Mouse (Mus musculus) frontal cortex, adult (tissue): Measurements from ENCODE around the gene Gm43191.
A peak's percentile ranks its signal among the peaks of the same experiment; 100 is the strongest.
"Not testable (repeated sequence)": the region's sequence is repeated elsewhere in the genome, so short reads cannot be mapped to it uniquely, and the experiment has no call there.

Experiments
- ATAC-seq: cut with Nextera tagmentation; 2 replicates; pipeline ENCODE4 v1.9.2; 2017; ENCODE audit warnings: mild to moderate bottlenecking, moderate library complexity, mixed read lengths; ENCODE audit not compliant: low TSS enrichment

The Gm43191 gene

DNA sequence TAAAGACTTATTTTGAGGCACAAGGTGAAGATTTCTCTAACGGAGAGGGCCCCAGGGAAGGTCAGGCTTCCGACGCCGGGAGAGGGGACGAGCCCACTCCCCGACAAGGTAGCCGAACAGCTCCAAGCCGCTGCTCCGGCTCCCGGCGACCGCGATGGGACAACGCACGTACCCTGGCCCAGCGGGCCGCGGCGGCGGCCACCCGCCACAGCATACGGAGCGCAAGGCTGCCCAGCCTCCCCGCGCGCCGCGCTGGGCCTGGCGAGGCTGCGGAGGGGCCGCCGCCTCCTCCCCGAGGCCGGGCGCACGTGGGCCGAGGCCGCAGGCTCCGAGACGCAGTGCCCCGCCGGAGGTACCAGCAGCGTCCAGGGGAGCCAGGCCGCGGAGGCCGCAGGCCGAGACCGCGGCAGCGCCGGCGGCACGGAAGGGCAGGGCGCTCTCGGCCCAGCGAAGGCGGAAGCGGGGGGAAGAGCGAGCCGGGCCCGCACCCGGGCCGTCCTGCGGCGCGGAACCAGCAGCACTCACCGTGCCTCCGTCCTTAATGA lies 19.1 kb downstream of the Gm43191 start:
- peak; percentile 79 for ATAC-seq

- 0 out of 2 replicates have a peak, but pooled peaks have one; percentile 2 for ATAC-seq
Measured at GRCm38 (mm10) chr3:116661288-116661869, 19.7 kb downstream of the Gm43191 start.

GRCm38 (mm10) chr3:116659856-116660430 lies 21.1 kb downstream of the Gm43191 start:
- no peak for ATAC-seq

- no peak for ATAC-seq
Measured at GRCm38 (mm10) chr3:116658928-116659565, 22.0 kb downstream of the Gm43191 start.

DNA sequence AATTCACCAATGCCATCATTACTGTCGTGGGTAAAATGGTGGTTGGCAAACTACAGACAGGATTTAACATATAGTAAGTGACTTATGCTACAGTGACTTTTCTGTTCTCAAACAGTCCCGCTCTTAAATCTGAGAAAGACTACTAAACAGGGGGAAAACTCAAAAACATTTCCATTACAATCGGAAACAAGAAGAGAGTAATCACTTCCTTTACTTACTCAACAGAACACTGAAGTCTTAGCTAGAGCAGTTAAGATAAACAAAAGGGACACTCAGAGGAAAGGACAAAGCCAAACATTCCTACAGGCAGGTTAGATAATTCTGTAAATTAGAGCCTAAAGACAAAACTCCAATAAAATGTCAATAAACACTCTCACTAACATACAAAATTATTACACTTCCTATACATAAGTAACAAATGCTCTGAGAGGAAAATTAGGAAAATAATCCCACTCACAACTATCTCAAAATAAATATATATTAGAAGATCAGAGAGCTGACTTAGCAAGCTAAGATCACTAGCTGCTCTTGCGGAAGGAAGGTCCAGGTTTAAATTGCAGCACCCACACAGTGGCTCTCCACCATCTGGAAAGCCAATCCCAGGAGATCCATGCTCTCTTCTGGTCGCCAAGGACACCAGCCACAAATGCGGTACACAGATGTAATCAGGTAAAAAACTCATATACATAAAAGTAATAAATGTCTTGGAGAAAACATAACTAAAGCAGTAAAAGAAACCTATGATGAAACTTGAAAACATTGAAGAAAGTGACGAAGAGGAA lies 24.7 kb downstream of the Gm43191 start:
- ATAC-seq: no peak

DNA sequence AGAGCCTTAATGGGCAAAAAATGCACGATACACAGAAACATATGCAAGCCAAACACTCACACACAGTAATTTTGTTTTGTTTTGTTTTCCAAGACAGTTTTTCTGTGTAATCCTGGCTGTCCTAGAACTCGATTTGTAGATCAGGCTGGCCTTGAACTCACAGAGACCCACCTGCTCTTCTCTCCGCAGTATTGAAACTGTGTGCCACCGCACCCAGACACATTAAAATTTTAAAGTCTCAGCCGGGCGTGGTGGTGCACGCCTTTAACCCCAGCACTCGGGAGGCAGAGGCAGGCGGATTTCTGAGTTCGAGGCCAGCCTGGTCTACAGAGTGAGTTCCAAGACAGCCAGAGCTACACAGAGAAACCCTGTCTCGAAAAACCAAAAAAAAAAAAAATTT lies 27.0 kb downstream of the Gm43191 start:
- not testable (repeated sequence) for ATAC-seq

GRCm38 (mm10) chr3:116653278-116653945 lies 27.6 kb downstream of the Gm43191 start:
- ATAC-seq: 0 out of 2 replicates have a peak, but pooled peaks have one; percentile 28

DNA sequence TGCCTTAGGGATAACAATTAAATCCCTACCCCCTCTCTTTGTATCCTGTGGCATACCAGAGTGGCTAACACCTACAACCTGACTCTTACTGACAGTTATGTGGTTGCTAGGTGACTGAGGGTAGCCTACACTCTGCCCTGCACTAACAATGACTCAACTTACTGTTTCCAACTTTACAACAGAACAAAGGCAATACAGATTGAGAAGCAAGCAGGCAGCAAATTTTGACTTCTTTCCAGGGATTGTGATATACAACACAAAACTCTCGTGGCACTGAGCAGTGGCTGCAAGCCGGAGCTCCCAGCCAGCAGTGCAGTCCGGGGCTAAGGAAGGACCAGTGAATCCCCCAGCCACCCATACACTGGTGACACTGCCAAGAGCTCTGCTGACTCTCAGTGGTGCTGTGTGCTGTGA lies 29.0 kb downstream of the Gm43191 start:
- peak; percentile 20 for ATAC-seq

GRCm38 (mm10) chr3:116650698-116651097 lies 30.4 kb downstream of the Gm43191 start:
- ATAC-seq: peak; percentile 86

GRCm38 (mm10) chr3:116648805-116649204 lies 32.3 kb downstream of the Gm43191 start:
- ATAC-seq: no peak

- ATAC-seq: no peak
Measured at GRCm38 (mm10) chr3:116646387-116646786, 34.7 kb downstream of the Gm43191 start.

DNA sequence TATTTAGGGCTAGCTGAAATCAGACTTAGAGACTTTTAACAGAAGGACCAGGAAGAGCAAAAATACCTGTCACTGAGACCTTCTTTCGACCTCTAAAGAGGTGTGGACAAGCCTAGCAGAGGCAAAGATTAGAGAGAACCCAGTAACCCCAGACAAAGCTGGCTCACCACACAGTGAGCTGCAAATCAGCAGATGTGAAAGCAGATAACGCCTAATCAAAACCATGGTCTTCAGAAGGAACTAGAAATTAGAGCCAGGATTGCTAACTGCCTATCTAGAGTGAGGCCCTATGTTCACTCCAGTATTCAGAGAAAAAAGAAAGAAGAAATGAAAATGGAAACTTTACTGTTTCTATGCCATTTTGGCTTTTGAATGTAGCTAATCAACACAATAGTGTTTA lies 38.7 kb downstream of the Gm43191 start:
- no peak for ATAC-seq

DNA sequence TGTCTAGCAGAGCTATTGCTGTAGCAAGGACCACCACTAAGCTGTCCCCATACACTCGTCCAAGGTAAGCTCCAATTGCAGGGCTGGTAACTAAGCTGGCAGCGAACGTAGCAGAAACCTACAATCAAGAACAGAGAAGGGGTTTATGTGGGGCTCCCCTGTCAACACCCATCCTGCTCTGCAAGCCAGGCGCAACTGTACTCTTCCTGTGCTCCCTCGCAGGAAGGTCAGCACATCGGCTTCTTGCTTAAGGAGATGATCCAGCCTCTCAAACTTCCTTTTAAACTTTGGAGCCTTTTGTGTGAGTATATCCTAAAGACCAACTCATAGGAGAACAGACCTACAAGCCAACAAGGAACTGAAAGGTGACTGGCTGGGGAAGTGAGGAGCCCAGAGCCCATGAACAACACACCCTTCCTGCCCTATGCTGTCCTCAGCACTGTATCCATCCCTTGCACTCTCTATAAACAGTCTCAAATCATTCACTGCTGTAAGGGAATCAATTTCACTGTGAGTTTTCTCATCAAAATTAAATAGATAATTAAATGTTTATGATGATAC lies 39.2 kb downstream of the Gm43191 start:
- no peak for ATAC-seq

GRCm38 (mm10) chr3:116640024-116640423 lies 41.0 kb downstream of the Gm43191 start:
- ATAC-seq: no peak

- no peak for ATAC-seq
Measured at GRCm38 (mm10) chr3:116638572-116638971, 42.5 kb downstream of the Gm43191 start.

GRCm38 (mm10) chr3:116637693-116638476 lies 43.2 kb downstream of the Gm43191 start:
- ATAC-seq: no peak

GRCm38 (mm10) chr3:116635799-116636198 lies 45.3 kb downstream of the Gm43191 start:
- ATAC-seq: no peak

DNA sequence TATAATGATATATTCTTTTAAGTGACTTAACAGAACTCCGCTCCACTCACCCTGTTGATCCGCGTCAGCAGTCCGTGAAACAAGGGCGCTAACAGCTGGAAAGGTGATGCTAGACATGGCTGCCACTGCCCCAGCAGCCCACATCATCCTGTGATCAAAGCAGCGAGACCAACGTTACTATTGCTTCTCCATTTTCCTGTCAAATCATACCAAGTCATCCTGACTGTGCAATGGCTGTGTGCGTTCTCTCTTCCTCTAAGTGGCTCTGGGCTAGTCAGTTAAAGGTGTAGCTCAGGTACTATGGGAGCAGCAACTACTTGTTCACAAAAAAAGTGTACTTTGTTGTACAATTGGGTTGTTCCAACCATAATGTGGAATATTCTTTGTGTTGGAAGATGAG lies 46.2 kb downstream of the Gm43191 start:
- ATAC-seq: no peak

DNA sequence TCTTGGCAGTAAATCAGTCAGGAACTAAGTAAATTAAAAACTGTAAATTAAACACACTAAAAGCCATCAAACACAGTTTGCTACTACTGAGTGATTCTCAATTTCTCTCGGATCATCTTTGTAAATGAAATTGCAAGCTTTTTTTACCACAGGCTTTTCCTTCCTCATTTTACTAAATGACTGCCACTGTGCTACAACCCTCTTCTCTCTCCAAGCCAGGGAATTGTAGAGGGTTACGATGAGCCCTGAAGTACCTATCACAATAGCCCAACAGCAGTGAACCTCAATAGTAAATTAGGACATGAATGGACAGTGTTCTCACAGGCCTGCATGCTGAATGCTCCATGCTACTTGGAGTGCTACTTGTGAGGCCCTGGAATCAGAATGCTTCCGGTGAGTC lies 47.0 kb downstream of the Gm43191 start:
- ATAC-seq: no peak

DNA sequence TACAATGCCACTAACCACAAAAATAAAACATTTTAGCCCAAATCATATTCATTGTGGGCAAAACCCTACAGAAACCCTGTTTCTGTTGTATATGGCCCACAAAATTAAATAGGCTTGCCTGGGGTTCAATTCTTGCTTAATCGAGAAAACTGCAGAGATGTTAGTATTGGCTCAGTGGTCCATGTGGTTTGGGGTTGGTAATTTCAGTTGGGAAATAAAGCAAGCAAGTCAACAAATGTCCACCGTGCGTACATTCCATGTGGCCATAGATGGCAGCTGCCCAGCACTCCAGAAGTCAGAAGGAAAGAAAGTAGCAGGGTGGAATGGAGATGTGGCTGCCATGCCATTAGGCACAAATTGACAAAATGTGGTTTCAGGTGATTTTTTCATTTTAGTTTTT lies 48.1 kb downstream of the Gm43191 start:
- no peak for ATAC-seq

GRCm38 (mm10) chr3:116631459-116631858 lies 49.6 kb downstream of the Gm43191 start:
- no peak for ATAC-seq
